Mouse (Mus musculus) midbrain, embryonic 15.5 days (tissue): ENCODE data around the gene Ttll2. TPM values are rescaled to one million over a fixed set of nuclear protein-coding genes. Genes with fewer than 3 reads are reported as not detected.
"Not testable (repeated sequence)": the region's sequence is repeated elsewhere in the genome, so short reads cannot be mapped to it uniquely, and the experiment has no call there.

Source experiments
- ATAC-seq: fragments of 200-750 bp; cut with Nextera tagmentation; replicated peaks from 2 replicates; pipeline ENCODE4 v1.8.0; 2017; ENCODE audit warnings: moderate TSS enrichment
- H3K27ac ChIP-seq: fragments of 300-500 bp; sonication (generic); 2 replicates; pipeline ENCODE4 v1.5.1; 2015; ENCODE audit warnings: mild to moderate bottlenecking, inconsistent platforms
- H3K27me3 ChIP-seq: fragments of 300-500 bp; sonication (generic); replicated peaks from 2 replicates; pipeline ENCODE4 v1.6.1; 2015; ENCODE audit warnings: inconsistent platforms
- H3K36me3 ChIP-seq: fragments of 300-500 bp; sonication (generic); replicated peaks from 2 replicates; pipeline ENCODE4 v1.6.1; 2015; ENCODE audit warnings: inconsistent platforms
- H3K4me1 ChIP-seq: fragments of 300-500 bp; sonication (generic); 2 replicates; pipeline ENCODE4 v1.6.1; 2015; ENCODE audit warnings: inconsistent platforms
- H3K4me2 ChIP-seq: fragments of 300-500 bp; sonication (generic); 2 replicates; pipeline ENCODE4 v1.6.1; 2015; ENCODE audit warnings: inconsistent platforms, mild to moderate bottlenecking, moderate library complexity
- H3K4me3 ChIP-seq: fragments of 300-500 bp; sonication (generic); 2 replicates; pipeline ENCODE4 v1.5.1; 2015; ENCODE audit warnings: mild to moderate bottlenecking, inconsistent platforms
- H3K9ac ChIP-seq: fragments of 300-500 bp; sonication (generic); 2 replicates; pipeline ENCODE4 v1.6.1; 2015; ENCODE audit warnings: mild to moderate bottlenecking, inconsistent platforms
- H3K9me3 ChIP-seq: fragments of 300-500 bp; sonication (generic); 2 replicates; pipeline ENCODE4 v1.6.1; 2016; ENCODE audit warnings: inconsistent platforms
- WGBS: fragments of 180-500 bp; shearing (Covaris S2); methylation state at CpG from one replicate; pipeline ENCODE4 v1.1.7; 2015; ENCODE audit warnings: mixed read lengths; 5-methylcytosine and 5-hydroxymethylcytosine counted together
- polyA plus RNA-seq: library from polyadenylated mRNA; unstranded; fragments of >200 nt; fragmentation: Nextera tagmentation; extraction: Ambion mirVana; gene quantifications from 2 replicates; pipeline ENCODE4 v1.2.1, GENCODE M21; 2015

Ttll2 gene
- polyA plus RNA-seq, 1 experiment from 2014 or later = not detected

DNA sequence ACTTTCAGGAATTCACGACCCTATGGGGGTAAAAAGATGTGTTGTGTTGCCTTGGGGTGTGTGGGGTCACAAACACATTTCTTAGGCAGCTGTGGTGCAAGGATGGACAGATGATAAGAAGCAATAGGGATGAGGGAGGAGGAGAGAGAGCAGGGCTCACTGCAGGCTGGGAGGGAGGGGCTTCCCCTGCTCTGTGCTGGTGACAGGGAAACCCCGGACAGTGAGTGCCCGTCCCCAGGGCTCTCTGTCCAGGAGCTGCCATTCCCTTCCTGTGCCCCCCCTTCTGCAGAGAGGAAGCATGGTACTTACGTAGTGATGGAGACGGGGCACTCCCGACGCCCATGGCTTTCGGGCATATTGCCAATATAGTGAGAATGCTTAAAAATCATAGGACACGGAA lies 15.1 kb downstream of the Ttll2 start:
- not testable (repeated sequence) for ATAC-seq, H3K9me3 ChIP-seq, H3K9ac ChIP-seq

DNA sequence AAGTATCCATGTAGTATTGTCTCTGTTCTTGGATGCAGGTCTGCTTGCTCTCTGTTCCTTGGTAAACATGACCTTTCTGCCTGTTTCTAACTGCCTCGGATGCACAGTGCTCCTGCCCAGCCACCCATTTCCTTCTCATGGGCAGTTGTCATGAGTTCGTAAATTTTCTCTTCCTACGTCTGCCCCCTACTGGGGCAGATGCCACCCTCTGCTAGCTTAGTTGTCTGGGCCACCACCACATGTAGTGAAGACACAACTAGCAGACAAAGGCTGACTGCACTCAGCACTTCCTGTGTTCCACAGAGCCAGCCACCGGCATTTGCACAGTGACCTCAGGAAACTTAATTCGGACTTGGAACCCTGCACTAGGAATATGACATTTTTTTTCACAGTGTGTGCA lies 19.8 kb downstream of the Ttll2 start:
- not testable (repeated sequence) for H3K9ac ChIP-seq, H3K9me3 ChIP-seq, H3K4me2 ChIP-seq, H3K4me3 ChIP-seq, H3K27me3 ChIP-seq, H3K36me3 ChIP-seq, H3K4me1 ChIP-seq, H3K27ac ChIP-seq, ATAC-seq
- WGBS = 83% methylated on average over 3 of the region's 5 CpGs

More for the DNA sequence above, 15.1 kb downstream of the Ttll2 start:
- H3K36me3 ChIP-seq, H3K4me1 ChIP-seq, H3K27me3 ChIP-seq, H3K4me2 ChIP-seq, H3K27ac ChIP-seq, H3K4me3 ChIP-seq: not testable (repeated sequence)
- WGBS = 70% methylated on average over 7 of the region's 9 CpGs

DNA sequence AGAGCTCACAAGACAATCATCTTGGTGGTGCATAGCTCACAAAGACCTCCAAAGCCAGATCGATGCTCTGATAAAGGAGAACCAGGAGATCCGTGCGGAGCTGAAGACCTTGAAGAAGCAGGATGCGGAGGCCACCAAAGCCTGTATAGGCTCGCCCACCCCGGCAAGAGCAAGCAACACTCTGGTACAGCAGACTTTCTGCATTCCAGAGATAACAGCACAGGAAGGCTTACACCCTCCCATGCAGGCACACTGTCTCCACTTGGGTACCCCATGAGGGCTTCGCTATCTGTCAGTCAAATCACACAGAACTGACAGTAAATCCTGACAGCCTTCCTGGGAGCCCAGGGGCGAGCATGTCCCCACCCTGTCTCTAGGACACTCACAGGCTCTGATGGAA lies 26.1 kb downstream of the Ttll2 start:
- WGBS = 86% methylated on average over 7 of the region's 8 CpGs
- not testable (repeated sequence) for H3K4me3 ChIP-seq, H3K36me3 ChIP-seq, H3K27ac ChIP-seq, H3K4me1 ChIP-seq, H3K9me3 ChIP-seq, ATAC-seq, H3K4me2 ChIP-seq, H3K9ac ChIP-seq, H3K27me3 ChIP-seq

DNA sequence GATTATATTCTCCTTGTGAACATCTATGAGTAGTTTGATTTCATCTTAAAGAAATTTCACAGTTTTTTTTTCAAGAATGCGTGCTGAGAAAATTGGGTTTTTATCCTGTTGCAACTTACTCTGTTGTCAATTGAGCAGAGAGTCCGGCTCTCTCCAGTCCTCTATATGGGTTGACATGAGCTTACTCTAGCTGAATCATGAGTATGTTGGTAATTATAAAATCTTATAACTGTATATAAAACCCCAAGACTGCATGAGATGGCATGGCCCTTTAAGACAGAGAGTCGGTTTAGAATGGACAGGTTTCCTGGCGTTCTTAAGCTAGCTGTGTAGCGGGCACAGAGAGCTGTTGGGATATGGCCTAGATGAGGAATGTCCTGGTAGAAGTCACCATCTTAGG lies 28.1 kb downstream of the Ttll2 start, which contains the start of gene Tcp10a:
Gene Tcp10a, plus strand, starts transcription at position 301 of the 400 bp plus-strand sequence.
- not testable (repeated sequence) for H3K27ac ChIP-seq, H3K9ac ChIP-seq, H3K4me3 ChIP-seq, H3K36me3 ChIP-seq, H3K4me2 ChIP-seq, H3K9me3 ChIP-seq, H3K27me3 ChIP-seq, ATAC-seq, H3K4me1 ChIP-seq
- WGBS = 94% methylated on average over 5 of the region's 5 CpGs

DNA sequence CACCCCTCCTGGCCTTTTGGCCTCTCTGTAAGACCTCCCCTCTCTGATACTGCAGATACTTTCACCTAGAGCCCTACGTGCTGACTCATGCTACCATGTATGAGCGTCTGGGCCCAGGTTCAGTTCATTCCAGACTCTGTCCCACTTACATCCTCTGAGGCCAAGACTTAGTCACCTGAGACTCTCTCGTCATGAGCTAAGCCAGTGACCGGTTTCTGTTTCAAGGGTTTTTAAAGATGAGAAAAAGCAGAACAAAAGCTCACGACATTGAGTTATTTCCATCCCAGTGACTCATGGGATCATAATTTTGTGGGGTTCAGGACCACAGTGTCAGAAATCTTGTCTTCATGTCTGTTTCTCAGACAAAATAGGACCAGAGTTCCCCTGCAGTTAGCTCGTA lies 32.7 kb downstream of the Ttll2 start:
- not testable (repeated sequence) for H3K4me2 ChIP-seq, H3K9me3 ChIP-seq, H3K4me3 ChIP-seq, H3K27me3 ChIP-seq, ATAC-seq, H3K27ac ChIP-seq, H3K9ac ChIP-seq, H3K4me1 ChIP-seq, H3K36me3 ChIP-seq
- 93% methylated on average over 6 of the region's 6 CpGs for whole genome bisulfite sequencing

DNA sequence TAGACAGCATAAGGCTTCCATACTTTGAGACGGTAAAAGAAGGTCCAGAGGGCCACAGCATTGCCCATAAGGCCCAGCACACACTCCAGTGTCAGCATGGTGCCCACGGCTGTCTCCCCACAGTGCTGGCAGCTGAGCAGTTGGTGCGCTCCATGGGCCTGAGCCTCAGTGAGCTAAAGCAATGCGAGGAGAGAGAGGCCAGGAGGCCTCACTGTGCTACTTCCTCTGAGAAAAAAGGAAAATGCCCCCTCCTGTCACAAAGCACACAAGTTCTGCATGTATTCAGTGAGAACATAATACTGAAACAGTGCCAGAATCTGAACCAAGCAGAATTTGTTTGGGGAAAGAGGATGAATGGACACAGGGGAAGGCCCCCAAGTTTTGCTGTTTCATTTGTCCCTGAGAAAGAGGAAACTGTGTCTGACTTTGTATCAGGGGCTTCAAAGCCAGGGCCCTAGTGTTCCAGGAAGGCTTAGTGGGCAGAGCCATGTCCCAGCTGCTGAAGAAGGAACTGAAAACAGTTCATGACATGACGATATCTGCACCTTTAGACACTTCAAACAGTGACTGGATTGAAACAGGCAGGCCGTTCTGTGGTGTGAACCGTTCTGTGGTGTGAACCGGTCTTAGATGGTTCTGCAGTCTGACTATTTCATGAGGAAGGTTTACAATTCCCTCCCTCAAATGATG lies 36.7 kb downstream of the Ttll2 start:
- not testable (repeated sequence) for H3K4me2 ChIP-seq, ATAC-seq, H3K4me1 ChIP-seq, H3K9me3 ChIP-seq, H3K27me3 ChIP-seq, H3K9ac ChIP-seq, H3K27ac ChIP-seq, H3K4me3 ChIP-seq, H3K36me3 ChIP-seq
- 79% methylated on average over 7 of the region's 8 CpGs for WGBS

DNA sequence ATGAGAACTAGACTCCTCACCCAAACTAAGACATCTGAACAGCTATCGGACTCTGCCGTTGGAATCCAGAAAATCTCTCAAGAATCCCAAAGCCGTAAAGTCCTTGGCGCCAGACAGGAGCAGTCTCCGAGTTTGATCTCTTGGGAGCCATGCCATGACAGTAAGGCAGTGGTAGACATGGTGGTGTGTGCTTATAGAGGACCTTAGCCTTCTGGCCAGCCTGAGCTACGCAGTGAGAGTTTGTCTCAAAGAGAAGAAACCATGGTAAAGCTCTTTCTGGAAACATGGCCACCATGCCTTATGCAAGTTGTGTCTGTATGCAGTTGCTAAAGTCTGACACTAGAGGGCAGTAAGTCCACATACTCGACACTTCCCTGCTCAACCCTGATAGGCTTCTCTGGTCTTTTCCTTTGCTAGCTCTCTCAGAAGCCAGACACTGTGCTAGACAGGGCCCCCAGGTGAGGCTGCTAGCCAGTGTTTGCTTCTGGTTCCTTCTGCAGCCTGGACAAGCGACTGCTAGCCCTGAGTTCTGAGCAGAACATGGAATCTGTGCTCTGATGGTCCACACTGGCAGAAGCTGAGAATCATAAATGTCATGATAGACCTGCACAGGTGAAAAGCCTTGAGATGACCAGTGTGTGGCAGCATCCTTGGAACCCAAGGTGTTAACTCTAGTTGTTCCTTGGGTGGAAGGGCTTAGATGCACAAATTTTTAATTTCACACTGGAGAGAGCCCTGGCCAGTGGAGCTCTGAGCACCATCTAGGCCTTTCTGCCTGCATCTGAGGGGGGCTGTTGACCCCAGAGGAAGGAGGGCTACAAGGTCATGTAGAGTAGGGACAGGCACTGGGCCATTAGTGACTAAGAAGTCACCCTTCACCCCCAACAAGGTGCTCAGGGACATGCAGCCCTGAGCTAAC lies 46.0 kb downstream of the Ttll2 start:
- H3K27me3 ChIP-seq, H3K4me3 ChIP-seq, H3K4me2 ChIP-seq, H3K9me3 ChIP-seq, H3K36me3 ChIP-seq, H3K9ac ChIP-seq, H3K4me1 ChIP-seq, H3K27ac ChIP-seq: not testable (repeated sequence)
- ATAC-seq = peak; percentile 95
- 65% methylated on average over 8 of the region's 8 CpGs for WGBS

Other genes with a start within 250 kb of the Ttll2 start
- 21.1 and 21.9 TPM in 2 replicates for gene Rps6ka2, start 182.6 kb downstream of the Ttll2 start, polyA plus RNA-seq
- 0.13 TPM in 1 of 2 replicates, not detected in the other for gene Tcp10a, start 28.1 kb downstream of the Ttll2 start, polyA plus RNA-seq
- gene Gm49630, start 19.3 kb upstream of the Ttll2 start, polyA plus RNA-seq = not detected in 2 replicates
- gene Unc93a2, start 32.8 kb upstream of the Ttll2 start, polyA plus RNA-seq = 0.06 and 0.08 TPM in 2 replicates